Mouse (Mus musculus) liver, adult 10 weeks (tissue): ENCODE data around the gene Calm1. TPM values are rescaled to one million over a fixed set of nuclear protein-coding genes. Genes with fewer than 3 reads are reported as not detected.

Source experiments
- polyA plus RNA-seq: library from polyadenylated mRNA; stranded (reverse); fragments of 350-450 nt; fragmentation: Illumina TruSeq; extraction: RNeasy Lipid Tissue Mini Kit (QIAGEN cat#74804); gene quantifications from one replicate; pipeline ENCODE4 v1.2.3, GENCODE M21; 2014; ENCODE audit warnings: low read depth, low replicate concordance

The Calm1 gene
- 177 TPM for polyA plus RNA-seq

GRCm38 (mm10) chr12:100198967-100199660 lies at the start of gene Calm1:
TSS of gene Calm1 (plus strand) at chr12:100199435.

DNA sequence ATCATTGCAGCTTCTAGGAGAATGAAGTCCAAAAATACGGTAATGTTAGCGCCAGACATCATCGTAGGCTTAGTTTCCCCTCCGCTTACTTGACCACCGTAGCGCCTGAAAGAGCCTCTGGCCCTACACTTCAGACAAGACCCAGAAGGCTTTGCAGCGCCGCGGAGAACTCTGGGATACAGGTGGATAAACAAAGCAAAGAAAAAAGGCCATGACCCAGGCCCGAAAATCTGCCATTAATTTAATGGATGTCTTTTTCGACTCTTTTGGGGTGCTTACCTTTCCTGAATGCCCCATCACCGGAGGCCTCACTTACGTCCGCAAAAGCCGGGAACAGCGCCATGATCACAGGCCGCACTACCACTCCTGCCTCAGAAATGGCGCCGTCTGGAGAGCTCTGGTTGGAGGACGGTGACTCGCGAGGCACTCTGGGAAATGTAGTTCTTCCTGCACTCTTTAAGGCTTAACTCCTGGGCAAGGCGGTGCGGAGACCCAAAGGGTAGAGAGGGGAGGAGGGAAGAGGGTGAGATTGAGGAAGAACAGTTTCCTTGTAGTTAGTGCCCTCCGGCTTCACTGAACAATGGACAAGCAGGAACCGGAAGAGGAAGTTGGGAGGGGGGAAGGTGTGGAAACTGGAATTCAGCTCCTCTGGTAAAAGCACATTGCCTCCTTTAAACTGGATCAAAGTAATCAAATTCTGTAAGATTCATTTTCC lies 39.8 kb upstream of the Calm1 start, which contains the start of gene Nrde2:
TSS of gene Nrde2 (minus strand) at position 393 of the 715 bp plus-strand sequence.

Other genes with a start within 250 kb of the Calm1 start
- gene Kcnk13, start 234.9 kb upstream of the Calm1 start, polyA plus RNA-seq = 0.24 TPM
- gene Psmc1, start 89.3 kb upstream of the Calm1 start, polyA plus RNA-seq = 203 TPM
- 1.0 TPM for gene Nrde2, start 39.8 kb upstream of the Calm1 start, polyA plus RNA-seq